Mouse (Mus musculus): ENCODE data around the gene Akap14. TPM values are rescaled to one million over a fixed set of nuclear protein-coding genes. Genes with fewer than 3 reads are reported as not detected.

The Akap14 gene
- polyA plus RNA-seq, 1 experiment: not detected

GRCm38 (mm10) chrX:37119585-37119984 is 49.1 kb downstream of the Akap14 start:
- TF ChIP-seq CTCF (IDR thresholded peaks at IDR 0.05; ENCODE audit: control insufficient read depth, insufficient read depth, low read length): no peak
- no peak for TF ChIP-seq POLR2A (IDR thresholded peaks at IDR 0.05; ENCODE audit: borderline replicate concordance, control insufficient read depth, low read depth, low read length)
- Histone ChIP-seq H3K4me1 (ENCODE audit: control insufficient read depth, insufficient read depth, low read length) (peaks cover 3% of the 10 kb centered on the region; the same call in 1 of the 2 replicates), H3K4me3 (replicated peaks; ENCODE audit: control insufficient read depth, low read depth, low read length) (no peak overlapping the region), H3K27ac (ENCODE audit: control insufficient read depth, insufficient read depth, low read depth, low read length, poor library complexity) (no peak overlapping the region)
- 68% methylated on average over 3 of the region's 3 CpGs for WGBS

- TF ChIP-seq POLR2A (IDR thresholded peaks at IDR 0.05; ENCODE audit: borderline replicate concordance, control insufficient read depth, low read depth, low read length) (no peak), CTCF (IDR thresholded peaks at IDR 0.05; ENCODE audit: control insufficient read depth, insufficient read depth, low read length) (no peak)
- 42% methylated on average over 4 of the region's 5 CpGs for WGBS
- Histone ChIP-seq H3K4me1 (ENCODE audit: control insufficient read depth, insufficient read depth, low read length) (peaks cover 3% of the 10 kb centered on the region; the same call in 1 of the 2 replicates), H3K27ac (ENCODE audit: control insufficient read depth, insufficient read depth, low read depth, low read length, poor library complexity) (no peak overlapping the region), H3K4me3 (replicated peaks; ENCODE audit: control insufficient read depth, low read depth, low read length) (no peak overlapping the region)
Observed at GRCm38 (mm10) chrX:37117085-37117484, 51.6 kb downstream of the Akap14 start.

DNA sequence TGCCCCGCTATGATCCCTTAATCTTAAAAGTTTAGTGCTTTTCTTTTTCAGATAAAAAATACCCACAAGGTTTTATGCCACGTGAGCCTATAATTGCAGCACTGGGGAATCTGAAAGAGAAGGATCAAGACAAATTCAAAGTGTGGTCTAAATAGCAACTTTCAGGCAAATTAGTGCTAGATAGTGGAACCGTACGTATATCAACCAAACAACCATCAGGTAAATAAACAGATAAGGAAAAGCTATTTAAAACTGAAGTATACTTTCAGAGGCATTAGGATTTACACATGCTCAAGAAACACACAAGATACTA is 57.8 kb downstream of the Akap14 start:
- Histone ChIP-seq H3K4me1 (ENCODE audit: control insufficient read depth, insufficient read depth, low read length) (peaks cover 3% of the 10 kb centered on the region; the same call in 1 of the 2 replicates), H3K27ac (ENCODE audit: control insufficient read depth, insufficient read depth, low read depth, low read length, poor library complexity) (no peak overlapping the region), H3K4me3 (replicated peaks; ENCODE audit: control insufficient read depth, low read depth, low read length) (no peak overlapping the region)
- 71% methylated on average over 4 of the region's 4 CpGs for WGBS
- TF ChIP-seq POLR2A (IDR thresholded peaks at IDR 0.05; ENCODE audit: borderline replicate concordance, control insufficient read depth, low read depth, low read length) (no peak), CTCF (IDR thresholded peaks at IDR 0.05; ENCODE audit: control insufficient read depth, insufficient read depth, low read length) (no peak)

GRCm38 (mm10) chrX:37110193-37110880 is 58.3 kb downstream of the Akap14 start, which contains the start of gene Upf3b:
Upf3b (minus strand) TSS chrX:37110322.
- TF ChIP-seq CTCF (IDR thresholded peaks at IDR 0.05; ENCODE audit: control insufficient read depth, insufficient read depth, low read length): no peak
- TF ChIP-seq POLR2A (IDR thresholded peaks at IDR 0.05; ENCODE audit: borderline replicate concordance, control insufficient read depth, low read depth, low read length): peak; percentile 69; the same call in 1 of the 2 replicates
- H3K27ac ChIP-seq (ENCODE audit: control insufficient read depth, insufficient read depth, low read depth, low read length, poor library complexity): peak within 1 kb of the TSS; percentile 97
- WGBS: 12% methylated on average over 30 of the region's 30 CpGs
- H3K4me3 ChIP-seq (replicated peaks; ENCODE audit: control insufficient read depth, low read depth, low read length): peak within 1 kb of the TSS; percentile 88
- H3K4me1 ChIP-seq (ENCODE audit: control insufficient read depth, insufficient read depth, low read length): peaks cover 1% of the 10 kb centered on the region; the same call in 1 of the 2 replicates

GRCm38 (mm10) chrX:37109526-37110192 is 59.0 kb downstream of the Akap14 start:
- Histone ChIP-seq H3K4me1 (ENCODE audit: control insufficient read depth, insufficient read depth, low read length) (no peaks in the 10 kb centered on the region), H3K27ac (ENCODE audit: control insufficient read depth, insufficient read depth, low read depth, low read length, poor library complexity) (peak overlapping the region; percentile 97), H3K4me3 (replicated peaks; ENCODE audit: control insufficient read depth, low read depth, low read length) (peak overlapping the region; percentile 88)
- WGBS: 12% methylated on average over 27 of the region's 27 CpGs
- TF ChIP-seq POLR2A (IDR thresholded peaks at IDR 0.05; ENCODE audit: borderline replicate concordance, control insufficient read depth, low read depth, low read length) (no peak), CTCF (IDR thresholded peaks at IDR 0.05; ENCODE audit: control insufficient read depth, insufficient read depth, low read length) (no peak)

DNA sequence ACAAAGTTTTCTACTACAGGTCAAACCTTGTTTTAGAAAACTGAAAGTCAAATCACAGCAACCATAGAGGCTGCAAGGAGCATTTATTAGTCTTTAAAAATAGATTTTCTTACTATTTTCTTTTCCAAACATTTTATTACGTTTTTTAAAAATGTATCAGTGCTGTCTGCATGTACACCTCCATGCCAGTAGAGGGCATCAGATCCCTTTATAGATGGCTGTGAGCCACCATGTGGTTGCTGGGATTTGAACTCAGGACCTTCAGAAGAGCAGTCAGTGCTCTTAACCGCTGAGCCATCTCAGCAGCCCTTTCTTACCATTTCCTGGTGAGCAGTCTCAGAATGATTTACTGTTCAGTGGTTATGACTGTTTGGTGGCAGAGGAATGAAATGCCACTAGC is 64.8 kb downstream of the Akap14 start:
- no peak for TF ChIP-seq POLR2A (IDR thresholded peaks at IDR 0.05; ENCODE audit: borderline replicate concordance, control insufficient read depth, low read depth, low read length)

More for the DNA sequence above, 64.8 kb downstream of the Akap14 start:
- WGBS: 71% methylated on average over 2 of the region's 2 CpGs
- H3K4me1 ChIP-seq (ENCODE audit: control insufficient read depth, insufficient read depth, low read length): no peaks in the 10 kb centered on the region
- no peak overlapping the region for H3K4me3 ChIP-seq (replicated peaks; ENCODE audit: control insufficient read depth, low read depth, low read length)
- no peak overlapping the region for H3K27ac ChIP-seq (ENCODE audit: control insufficient read depth, insufficient read depth, low read depth, low read length, poor library complexity)

Other genes starting within 250 kb of the Akap14 start
- 12.6 and 17.5 TPM in 2 replicates for gene Sept6, start 177.0 kb downstream of the Akap14 start, polyA plus RNA-seq (2011; ENCODE audit: insufficient read depth, insufficient read length, low replicate concordance, missing spikeins)
- not detected in 2 replicates for gene Sowahd, start 120.0 kb downstream of the Akap14 start, polyA plus RNA-seq (2011; ENCODE audit: insufficient read depth, insufficient read length, low replicate concordance, missing spikeins)
- 407 and 550 TPM in 2 replicates for gene Rpl39, start 83.4 kb downstream of the Akap14 start, polyA plus RNA-seq (2011; ENCODE audit: insufficient read depth, insufficient read length, low replicate concordance, missing spikeins)
- gene Upf3b, start 58.5 kb downstream of the Akap14 start, polyA plus RNA-seq (2011; ENCODE audit: insufficient read depth, insufficient read length, low replicate concordance, missing spikeins): 40.7 and 43.2 TPM in 2 replicates
- gene Nkap, start 42.0 kb downstream of the Akap14 start, polyA plus RNA-seq (2011; ENCODE audit: insufficient read depth, insufficient read length, low replicate concordance, missing spikeins): 4.0 and 9.2 TPM in 2 replicates
- gene Ndufa1, start 22.3 kb upstream of the Akap14 start, polyA plus RNA-seq (2011; ENCODE audit: insufficient read depth, insufficient read length, low replicate concordance, missing spikeins): 74.4 and 125 TPM in 2 replicates
- 1.3 and 3.3 TPM in 2 replicates for gene Rnf113a1, start 22.4 kb upstream of the Akap14 start, polyA plus RNA-seq (2011; ENCODE audit: insufficient read depth, insufficient read length, low replicate concordance, missing spikeins)
- gene Gm9, start 42.2 kb upstream of the Akap14 start, polyA plus RNA-seq (2011; ENCODE audit: insufficient read depth, insufficient read length, low replicate concordance, missing spikeins): not detected in 2 replicates
- not detected in 2 replicates for gene Rhox1, start 53.4 kb upstream of the Akap14 start, polyA plus RNA-seq (2011; ENCODE audit: insufficient read depth, insufficient read length, low replicate concordance, missing spikeins)
- not detected in 2 replicates for gene Rhox2a, start 76.1 kb upstream of the Akap14 start, polyA plus RNA-seq (2011; ENCODE audit: insufficient read depth, insufficient read length, low replicate concordance, missing spikeins)
- not detected in 2 replicates for gene Rhox3a, start 81.1 kb upstream of the Akap14 start, polyA plus RNA-seq (2011; ENCODE audit: insufficient read depth, insufficient read length, low replicate concordance, missing spikeins)
- not detected in 2 replicates for gene Rhox4a, start 96.5 kb upstream of the Akap14 start, polyA plus RNA-seq (2011; ENCODE audit: insufficient read depth, insufficient read length, low replicate concordance, missing spikeins)
- gene Rhox3a2, start 211.2 kb upstream of the Akap14 start, polyA plus RNA-seq (2011; ENCODE audit: insufficient read depth, insufficient read length, low replicate concordance, missing spikeins): not detected in 2 replicates
- not detected in 2 replicates for gene Rhox4a2, start 222.0 kb upstream of the Akap14 start, polyA plus RNA-seq (2011; ENCODE audit: insufficient read depth, insufficient read length, low replicate concordance, missing spikeins)
- not detected in 2 replicates for gene Rhox2b, start 243.2 kb upstream of the Akap14 start, polyA plus RNA-seq (2011; ENCODE audit: insufficient read depth, insufficient read length, low replicate concordance, missing spikeins)